ENCODE assay signal across 10 mouse cellular contexts in the genomic region with DNA sequence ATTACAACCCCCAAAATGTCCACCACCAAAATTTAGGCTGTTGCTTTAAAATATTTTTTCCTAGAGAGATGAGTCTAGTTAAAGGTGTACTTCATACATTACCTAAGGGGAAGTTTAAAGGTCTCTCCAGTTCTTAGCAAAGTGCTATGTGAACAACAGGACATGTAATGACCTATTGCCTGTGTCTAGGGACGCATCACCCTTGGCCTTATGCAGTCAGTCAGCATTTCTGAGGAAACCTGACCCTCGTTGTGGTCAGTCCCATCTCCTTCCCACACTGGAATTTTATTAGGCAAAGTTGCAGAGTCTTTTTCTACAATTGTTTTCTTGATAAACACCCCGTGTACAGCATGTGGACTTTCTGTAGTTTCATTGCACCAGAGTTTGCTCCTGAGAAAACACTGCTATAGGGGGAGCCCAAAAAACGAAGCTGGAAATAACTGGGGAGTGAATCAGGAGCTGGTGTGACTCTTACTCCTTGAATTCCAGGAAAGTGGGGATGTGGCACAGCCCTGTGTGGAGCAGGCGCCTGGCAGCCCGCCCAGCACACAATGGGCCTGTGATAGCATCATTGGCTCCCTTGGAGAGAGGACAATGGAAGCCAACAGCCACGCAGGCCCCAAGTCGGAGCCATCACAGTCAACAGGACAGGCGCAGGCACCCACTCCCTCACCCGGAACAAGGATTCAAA.
DNase-seq lines count a peak whose midpoint lies in the region; ATAC-seq lines count a peak whose summit lies in the region.
"Had no signal": no experiment of that assay in that cellular context is flagged by ENCODE, and none has a peak within 500 bp of the region (broad histone marks: within the 10 kb centered on the region; RNA-seq: fewer than 3 reads in every experiment).

No protein-coding gene starts in this region.

- peak; percentile 78 for ATAC-seq in heart, embryonic 12.5 days (ENCODE audit: insufficient number of reproducible peaks, low FRiP score)
- no peak for ATAC-seq in liver, embryonic 12.5 days
- no peak for ATAC-seq in activated CD4-positive, CD25-positive, alpha-beta regulatory T cell, adult 4 months

- peak; percentile 36 to 54 for DNase-seq in cerebellum, postnatal 10 days
- DNase-seq in cerebellum, adult 9-10 months, result no peak
- DNase-seq in MN1 (ENCODE audit: low spot score), result peak; percentile 55
- DNase-seq in lung, adult 18-20 months, result peak; percentile 77 to 80
- no peak for DNase-seq in spleen, postnatal 4 days (ENCODE audit: low spot score in 2 of 2)

- no peak overlapping the region for H3K9ac ChIP-seq in heart, embryonic 12.5 days
- H3K9ac ChIP-seq in liver, embryonic 12.5 days, result no peak overlapping the region
- H3K9ac ChIP-seq: midbrain, embryonic 12.5 days; stomach, embryonic 15.5 days had no signal

- H3K9me3 ChIP-seq in heart, embryonic 12.5 days (replicated peaks), result no peaks in the 10 kb centered on the region
- H3K9me3 ChIP-seq in liver, embryonic 12.5 days (replicated peaks), result no peaks in the 10 kb centered on the region
- H3K9me3 ChIP-seq: midbrain, embryonic 12.5 days; stomach, embryonic 15.5 days had no signal

- no peak overlapping the region for H3K4me2 ChIP-seq in heart, embryonic 12.5 days
- H3K4me2 ChIP-seq in liver, embryonic 12.5 days, result no peak overlapping the region
- H3K4me2 ChIP-seq: midbrain, embryonic 12.5 days; stomach, embryonic 15.5 days had no signal

- 56% methylated on average over 10 of the region's 10 CpGs for WGBS in heart, embryonic 12.5 days
- WGBS in liver, embryonic 12.5 days (ENCODE audit: insufficient replicate concordance), result 51% methylated on average over 10 of the region's 10 CpGs

- H3K27ac ChIP-seq in heart, embryonic 12.5 days (ENCODE audit: poor library complexity, severe bottlenecking), result no peak overlapping the region
- no peak overlapping the region for H3K27ac ChIP-seq in liver, embryonic 12.5 days
- H3K27ac ChIP-seq: midbrain, embryonic 12.5 days; stomach, embryonic 15.5 days had no signal

- 0 out of 2 replicates have a peak, but pooled peaks cover 3% of the 10 kb centered on the region for H3K27me3 ChIP-seq in heart, embryonic 12.5 days (replicated peaks)
- 0 out of 2 replicates have a peak, but pooled peaks cover 4% of the 10 kb centered on the region for H3K27me3 ChIP-seq in liver, embryonic 12.5 days (replicated peaks)
- H3K27me3 ChIP-seq: midbrain, embryonic 12.5 days had no signal

- H3K36me3 ChIP-seq in heart, embryonic 12.5 days, result no peaks in the 10 kb centered on the region
- H3K36me3 ChIP-seq in liver, embryonic 12.5 days, result no peaks in the 10 kb centered on the region
- H3K36me3 ChIP-seq: midbrain, embryonic 12.5 days; stomach, embryonic 15.5 days had no signal

- H3K4me3 ChIP-seq in heart, embryonic 12.5 days, result no peak overlapping the region
- no peak overlapping the region for H3K4me3 ChIP-seq in liver, embryonic 12.5 days
- H3K4me3 ChIP-seq: midbrain, embryonic 12.5 days; stomach, embryonic 15.5 days had no signal

- H3K4me1 ChIP-seq in heart, embryonic 12.5 days (replicated peaks), result no peaks in the 10 kb centered on the region
- H3K4me1 ChIP-seq in liver, embryonic 12.5 days, result no peaks in the 10 kb centered on the region
- H3K4me1 ChIP-seq: midbrain, embryonic 12.5 days; stomach, embryonic 15.5 days had no signal

Comparison
In these comparisons a context has a peak if more than half of its experiments do, and no peak if none do; other contexts are left out.
1. DNase-seq: peak in cerebellum, postnatal 10 days (2 of 2), MN1 (single experiment) and lung, adult 18-20 months (2 of 2); none in cerebellum, adult 9-10 months (single experiment) and spleen, postnatal 4 days (0 of 2).